In the genomic region with DNA sequence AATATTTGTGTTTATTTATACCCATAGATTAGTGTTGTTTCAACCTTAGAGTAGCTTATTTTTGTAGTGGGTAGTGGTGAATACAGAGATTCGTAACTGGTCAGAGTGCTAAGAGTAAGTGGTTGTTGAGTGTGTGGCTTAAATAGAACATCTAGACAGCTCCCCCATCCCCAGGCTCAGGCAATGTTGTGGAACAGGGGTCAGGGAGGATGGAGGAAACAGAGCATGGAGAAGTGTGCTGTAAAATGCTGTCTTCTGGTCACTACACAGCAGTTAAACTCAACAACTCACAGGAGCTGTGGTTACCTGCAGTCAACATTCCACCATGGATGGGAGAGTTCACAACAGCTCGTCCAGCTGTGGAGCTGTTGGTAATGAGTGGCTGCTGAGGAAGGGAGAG, we compare ENCODE assay signal across 22 mouse cellular contexts. TPM values are rescaled to one million over a fixed set of nuclear protein-coding genes. Genes with fewer than 3 reads are reported as not detected.
DNase-seq lines count a peak whose midpoint lies in the region; ATAC-seq and TF ChIP-seq lines count a peak whose summit lies in the region.
"Had no signal": no experiment of that assay in that cellular context is flagged by ENCODE, and none has a peak within 500 bp of the region (broad histone marks: within the 10 kb centered on the region; RNA-seq: fewer than 3 reads in every experiment).

No protein-coding gene starts in this region.

- ATAC-seq in kidney, embryonic 15.5 days (replicated peaks; ENCODE audit: low FRiP score), result peak; percentile 64; the same call in 1 of the 2 replicates
- ATAC-seq in kidney, postnatal 0 days (replicated peaks; ENCODE audit: low FRiP score, low read depth), result peak; percentile 72
- ATAC-seq: forebrain, embryonic 14.5 days had no signal

- H3K9me3 ChIP-seq in kidney, embryonic 15.5 days (replicated peaks), result no peaks in the 10 kb centered on the region
- no peaks in the 10 kb centered on the region for H3K9me3 ChIP-seq in kidney, postnatal 0 days (replicated peaks; ENCODE audit: low read length)
- H3K9me3 ChIP-seq: embryonic facial prominence, embryonic 15.5 days; forebrain, embryonic 12.5 days had no signal

- H3K27me3 ChIP-seq in kidney, embryonic 15.5 days, result no peaks in the 10 kb centered on the region
- H3K27me3 ChIP-seq in kidney, postnatal 0 days (ENCODE audit: insufficient read depth, low read length), result no peaks in the 10 kb centered on the region
- H3K27me3 ChIP-seq in kidney, adult 2 months (replicated peaks; ENCODE audit: control insufficient read depth, insufficient read depth, low read length), result no peaks in the 10 kb centered on the region
- H3K27me3 ChIP-seq: embryonic facial prominence, embryonic 13.5 days; embryonic facial prominence, embryonic 15.5 days; forebrain, embryonic 12.5 days had no signal

- H3K9ac ChIP-seq in kidney, embryonic 15.5 days, result no peak overlapping the region
- H3K9ac ChIP-seq in kidney, postnatal 0 days (ENCODE audit: low read depth, low read length), result no peak overlapping the region
- H3K9ac ChIP-seq: embryonic facial prominence, embryonic 13.5 days; embryonic facial prominence, embryonic 15.5 days; forebrain, embryonic 12.5 days had no signal

- no peak for TF ChIP-seq POLR2A in kidney, adult 2 months (IDR thresholded peaks at IDR 0.05; ENCODE audit: low read depth, low read length)

- no peak for DNase-seq in kidney, adult 8-10 months
- peak; percentile 35 for DNase-seq in kidney, postnatal 0 days (ENCODE audit: low spot score)
- no peak for DNase-seq in kidney, adult 18-20 months
- peak; percentile 5 to 6 for DNase-seq in kidney, postnatal 4 days
- no peak for DNase-seq in kidney, adult 2 months
- DNase-seq: adrenal gland, adult 2 months; adrenal gland, postnatal 10 days; adrenal gland, postnatal 25 days; cerebellum, adult 11 months; cerebellum, adult 18-20 months; cerebellum, adult 8-10 months; cerebellum, adult 9-11 months; cerebellum, postnatal 14 days; cerebellum, postnatal 36 days; embryo, embryonic 11 days had no signal

- H3K4me1 ChIP-seq in kidney, embryonic 15.5 days, result no peaks in the 10 kb centered on the region
- no peaks in the 10 kb centered on the region for H3K4me1 ChIP-seq in kidney, postnatal 0 days (replicated peaks; ENCODE audit: insufficient read depth, low read length)
- H3K4me1 ChIP-seq in kidney, adult 2 months (ENCODE audit: control insufficient read depth, insufficient read depth, low read length), result no peaks in the 10 kb centered on the region; the same call in 1 of the 2 replicates
- H3K4me1 ChIP-seq: embryonic facial prominence, embryonic 13.5 days; embryonic facial prominence, embryonic 15.5 days; forebrain, embryonic 10.5 days; forebrain, embryonic 12.5 days had no signal

- no peak overlapping the region for H3K4me2 ChIP-seq in kidney, embryonic 15.5 days
- H3K4me2 ChIP-seq in kidney, postnatal 0 days (ENCODE audit: low read length), result no peak overlapping the region
- H3K4me2 ChIP-seq: embryonic facial prominence, embryonic 13.5 days; embryonic facial prominence, embryonic 15.5 days; forebrain, embryonic 12.5 days had no signal

- peaks cover 40% of the 10 kb centered on the region for H3K36me3 ChIP-seq in kidney, embryonic 15.5 days
- H3K36me3 ChIP-seq in kidney, postnatal 0 days (ENCODE audit: insufficient read depth, low read length), result no peaks in the 10 kb centered on the region
- no peaks in the 10 kb centered on the region for H3K36me3 ChIP-seq in kidney, adult 2 months (ENCODE audit: control insufficient read depth, insufficient read depth, low read length)
- H3K36me3 ChIP-seq: embryonic facial prominence, embryonic 13.5 days; embryonic facial prominence, embryonic 15.5 days had no signal

- 56% methylated on average over 2 of the region's 2 CpGs for WGBS in kidney, embryonic 15.5 days
- WGBS in kidney, postnatal 0 days, result 50% methylated on average over 2 of the region's 2 CpGs
- 46% methylated on average over 2 of the region's 2 CpGs for WGBS in kidney, adult 2 months

- no peak for TF ChIP-seq CTCF in kidney, postnatal 0 days (IDR thresholded peaks at IDR 0.05; ENCODE audit: low read depth)
- TF ChIP-seq CTCF in kidney, adult 2 months (conservative IDR thresholded peaks at IDR 0.05; ENCODE audit: insufficient read depth, insufficient read length, low read depth, low read length), result no peak

- no peak overlapping the region for H3K4me3 ChIP-seq in kidney, embryonic 15.5 days (replicated peaks)
- H3K4me3 ChIP-seq in kidney, postnatal 0 days (replicated peaks; ENCODE audit: low read depth, low read length), result no peak overlapping the region
- H3K4me3 ChIP-seq in kidney, adult 2 months (ENCODE audit: insufficient read depth, low read depth, low read length), result no peak overlapping the region
- H3K4me3 ChIP-seq: embryonic facial prominence, embryonic 13.5 days; embryonic facial prominence, embryonic 15.5 days; erythroblast, embryonic 14.5 days; forebrain, embryonic 10.5 days; forebrain, embryonic 12.5 days had no signal

- H3K27ac ChIP-seq in kidney, embryonic 15.5 days, result no peak overlapping the region
- no peak overlapping the region for H3K27ac ChIP-seq in kidney, postnatal 0 days
- no peak overlapping the region for H3K27ac ChIP-seq in kidney, adult 2 months (ENCODE audit: insufficient read depth, low read depth, low read length)
- H3K27ac ChIP-seq: embryonic facial prominence, embryonic 13.5 days; embryonic facial prominence, embryonic 15.5 days; forebrain, embryonic 10.5 days; forebrain, embryonic 12.5 days had no signal

RNA-seq across cellular contexts. Expression of a gene that starts 59.0 kb away (rescaled TPM):
- 29.8 and 31.4 TPM in 2 replicates for polyA plus RNA-seq in kidney, embryonic 15.5 days (2015; fragmentation: Nextera tagmentation; extraction: Ambion mirVana)
- 30.6 and 34.6 TPM in 2 replicates for polyA plus RNA-seq in kidney, postnatal 0 days (2015; fragmentation: Nextera tagmentation; extraction: Ambion mirVana)
- 27.1 and 37.2 TPM in 2 replicates for polyA plus RNA-seq in kidney, adult 2 months (2012; rRNA removed)

Comparison
In these comparisons a context has a peak if more than half of its experiments do, and no peak if none do; other contexts are left out.
1. DNase-seq: peak in kidney, postnatal 0 days (single experiment) and kidney, postnatal 4 days (2 of 2); none in kidney, adult 8-10 months (0 of 2), kidney, adult 18-20 months (single experiment) and kidney, adult 2 months (single experiment).